Mouse (Mus musculus) olfactory bulb, adult 2 months (tissue): Measurements from ENCODE around the gene Lnx1. TPM values are rescaled to one million over a fixed set of nuclear protein-coding genes. Genes with fewer than 3 reads are reported as not detected.

Source experiments
- H3K27ac ChIP-seq: fragments of 200-500 bp; 2 replicates; pipeline ENCODE4 v1.5.1; 2012; ENCODE audit warnings: low read depth, low read length; ENCODE audit not compliant: insufficient read depth
- H3K4me1 ChIP-seq: fragments of 200-500 bp; 2 replicates; pipeline ENCODE4 v1.6.1; 2012; ENCODE audit warnings: low read length; ENCODE audit not compliant: control insufficient read depth, insufficient read depth
- H3K4me3 ChIP-seq: fragments of 200-500 bp; 2 replicates; pipeline ENCODE4 v1.5.1; 2012; ENCODE audit warnings: mild to moderate bottlenecking, low read depth, low read length, moderate library complexity; ENCODE audit not compliant: insufficient read depth
- CTCF ChIP-seq: fragments of 200-500 bp; IDR thresholded peaks from 2 replicates; pipeline ENCODE4 v1.5.1; 2012; ENCODE audit warnings: low read depth, mild to moderate bottlenecking, low read length, moderate library complexity; ENCODE audit not compliant: insufficient read depth
- POLR2A ChIP-seq: fragments of 200-500 bp; IDR thresholded peaks from 2 replicates; pipeline ENCODE4 v1.6.1; 2012; ENCODE audit warnings: mild to moderate bottlenecking, low read depth, low read length, moderate library complexity; ENCODE audit not compliant: insufficient read depth
- WGBS: fragments of 180-500 bp; shearing (Covaris S2); methylation state at CpG from one replicate; pipeline ENCODE4 v1.1.7; 2018; 5-methylcytosine and 5-hydroxymethylcytosine counted together
- polyA plus RNA-seq: library from polyadenylated mRNA; stranded (reverse); fragments of >200 nt; gene quantifications from 2 replicates; pipeline ENCODE4 v1.2.4, GENCODE M21; 2012; ENCODE audit warnings: low replicate concordance; ENCODE audit not compliant: missing spikeins, insufficient read depth, insufficient read length

Lnx1 gene
- polyA plus RNA-seq, 1 experiment = not detected

GRCm38 (mm10) chr5:74606213-74606612 is 96.5 kb downstream of the Lnx1 start:
- TF ChIP-seq CTCF = no peak
- no peak for TF ChIP-seq POLR2A
- no peak overlapping the region for H3K4me3 ChIP-seq
- H3K27ac ChIP-seq = no peak overlapping the region
- 84% methylated on average over 8 of the region's 8 CpGs for WGBS
- H3K4me1 ChIP-seq = no peaks in the 10 kb centered on the region

GRCm38 (mm10) chr5:74603306-74603705 is 99.4 kb downstream of the Lnx1 start:
- Histone ChIP-seq H3K4me1 (no peaks in the 10 kb centered on the region), H3K27ac (no peak overlapping the region), H3K4me3 (no peak overlapping the region)
- WGBS = 88% methylated on average over 4 of the region's 4 CpGs
- TF ChIP-seq CTCF (no peak), POLR2A (no peak)

GRCm38 (mm10) chr5:74602371-74602770 is 100.3 kb downstream of the Lnx1 start:
- no peak for TF ChIP-seq CTCF
- no peak for TF ChIP-seq POLR2A
- 89% methylated on average over 10 of the region's 10 CpGs for WGBS
- Histone ChIP-seq H3K27ac (no peak overlapping the region), H3K4me1 (no peaks in the 10 kb centered on the region), H3K4me3 (no peak overlapping the region)

GRCm38 (mm10) chr5:74601965-74602364 is 100.7 kb downstream of the Lnx1 start:
- no peaks in the 10 kb centered on the region for H3K4me1 ChIP-seq
- 87% methylated on average over 6 of the region's 6 CpGs for WGBS
- TF ChIP-seq CTCF (no peak), POLR2A (no peak)
- no peak overlapping the region for H3K4me3 ChIP-seq
- no peak overlapping the region for H3K27ac ChIP-seq

- Histone ChIP-seq H3K4me3 (no peak overlapping the region), H3K27ac (no peak overlapping the region), H3K4me1 (no peaks in the 10 kb centered on the region)
- 86% methylated on average over 3 of the region's 3 CpGs for WGBS
- TF ChIP-seq POLR2A = no peak
These were observed 101.5 kb downstream of the Lnx1 start for GRCm38 (mm10) chr5:74601171-74601570.

- TF ChIP-seq CTCF = no peak
- no peak for TF ChIP-seq POLR2A
- Histone ChIP-seq H3K4me3 (no peak overlapping the region), H3K27ac (no peak overlapping the region), H3K4me1 (no peaks in the 10 kb centered on the region)
- WGBS = 85% methylated on average over 5 of the region's 5 CpGs
These were observed 102.7 kb downstream of the Lnx1 start for GRCm38 (mm10) chr5:74600010-74600409.

GRCm38 (mm10) chr5:74593147-74593546 is 109.6 kb downstream of the Lnx1 start:
- Histone ChIP-seq H3K27ac (no peak overlapping the region), H3K4me1 (no peaks in the 10 kb centered on the region), H3K4me3 (no peak overlapping the region)
- TF ChIP-seq POLR2A = no peak
- WGBS = 78% methylated on average over 8 of the region's 8 CpGs

- no peak overlapping the region for H3K4me3 ChIP-seq
- TF ChIP-seq POLR2A (no peak), CTCF (no peak)
- 96% methylated on average over 5 of the region's 5 CpGs for WGBS
- no peak overlapping the region for H3K27ac ChIP-seq
- H3K4me1 ChIP-seq = no peaks in the 10 kb centered on the region
These were observed 111.3 kb downstream of the Lnx1 start for GRCm38 (mm10) chr5:74591413-74591812.

GRCm38 (mm10) chr5:74589133-74589532 is 113.6 kb downstream of the Lnx1 start:
- Histone ChIP-seq H3K4me1 (no peaks in the 10 kb centered on the region), H3K4me3 (no peak overlapping the region), H3K27ac (no peak overlapping the region)
- WGBS = 97% methylated on average over 7 of the region's 7 CpGs
- TF ChIP-seq CTCF (no peak), POLR2A (no peak)

GRCm38 (mm10) chr5:74571767-74572166 is 130.9 kb downstream of the Lnx1 start:
- no peaks in the 10 kb centered on the region for H3K4me1 ChIP-seq
- H3K27ac ChIP-seq = no peak overlapping the region
- TF ChIP-seq POLR2A (no peak), CTCF (no peak)
- no peak overlapping the region for H3K4me3 ChIP-seq
- WGBS = 89% methylated on average over 6 of the region's 6 CpGs
